Mouse (Mus musculus): ENCODE measurements at regions not wholly inside any gene's neighbourhood (a gene's known extent, or its start where the extent isn't known, plus 50 kb on each side); places are given as distances from the start of the nearest gene placed in this dataset.
A peak's percentile ranks its signal among the peaks of the same experiment; 100 is the strongest.

DNA sequence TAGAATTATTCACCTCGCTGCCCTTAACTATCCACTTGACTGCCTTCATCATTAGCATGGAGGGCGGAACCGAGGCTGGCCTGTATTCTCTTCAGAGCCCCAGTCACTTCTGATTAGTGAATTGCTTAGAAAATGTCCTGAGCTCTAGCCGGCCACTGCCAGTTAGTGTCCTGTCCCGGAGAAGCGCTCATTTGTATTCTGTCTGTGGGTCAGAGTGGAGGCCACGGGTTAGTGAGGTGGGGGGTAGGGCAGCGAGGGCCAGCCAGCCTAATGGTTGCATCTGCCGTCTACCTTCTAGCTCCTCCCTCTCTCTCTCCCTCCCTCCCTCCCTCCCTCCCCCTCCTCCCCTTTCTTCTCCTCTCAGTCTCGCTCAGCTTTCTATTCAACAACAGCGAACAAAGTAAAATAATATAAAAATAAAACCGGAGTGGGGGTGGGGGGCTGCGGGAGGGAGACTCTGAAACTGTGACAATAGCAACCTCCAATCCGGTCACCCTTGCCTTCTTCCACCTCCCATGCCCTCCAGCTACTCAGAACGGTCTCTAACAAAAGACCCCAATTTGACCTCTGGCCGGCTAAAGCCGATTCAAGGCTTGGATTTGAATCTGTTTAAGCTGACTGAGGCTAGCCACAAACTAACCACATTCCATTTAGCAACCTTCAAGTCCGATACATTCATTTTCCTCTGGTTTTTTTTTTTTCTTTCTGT lies 155.6 kb upstream of the Klf3 start:
- no peak for DNase-seq (ENCODE audit: low spot score in 2 of 2)

DNA sequence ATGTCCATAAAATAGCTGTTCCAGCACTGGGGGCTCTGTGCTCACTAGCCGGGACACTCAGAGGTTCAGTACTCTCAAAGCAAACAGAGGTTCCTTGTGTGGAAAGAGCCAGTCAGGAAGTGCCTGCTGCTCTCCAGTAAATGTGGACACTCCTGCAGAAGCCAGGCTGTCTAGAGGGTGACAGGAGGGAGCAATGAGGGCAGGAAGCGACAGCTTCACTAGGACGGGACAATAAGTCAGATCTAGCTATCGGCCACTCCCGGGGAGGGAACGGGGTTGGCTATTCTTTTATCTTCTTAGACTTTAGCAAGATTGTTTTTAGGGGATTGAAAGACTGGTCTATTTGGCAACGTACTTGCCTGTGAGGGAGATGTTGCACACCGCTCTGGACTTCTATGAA lies 154.7 kb upstream of the Klf3 start:
- no peak for DNase-seq (ENCODE audit: low spot score in 2 of 2)

- peak in 1 of 2 experiments; percentile 56 for DNase-seq (ENCODE audit: low spot score in 2 of 2)
These were observed 151.8 kb upstream of the Klf3 start for GRCm38 (mm10) chr5:64651407-64651806.

- DNase-seq (ENCODE audit: low spot score in 2 of 2): no peak
These were observed 149.4 kb upstream of the Klf3 start for GRCm38 (mm10) chr5:64653764-64654163.

- no peak for DNase-seq (ENCODE audit: low spot score in 2 of 2)
These were observed 147.9 kb upstream of the Klf3 start for GRCm38 (mm10) chr5:64655286-64655685.

GRCm38 (mm10) chr5:64661959-64662358 lies 141.2 kb upstream of the Klf3 start:
- DNase-seq (ENCODE audit: low spot score in 2 of 2): no peak

DNA sequence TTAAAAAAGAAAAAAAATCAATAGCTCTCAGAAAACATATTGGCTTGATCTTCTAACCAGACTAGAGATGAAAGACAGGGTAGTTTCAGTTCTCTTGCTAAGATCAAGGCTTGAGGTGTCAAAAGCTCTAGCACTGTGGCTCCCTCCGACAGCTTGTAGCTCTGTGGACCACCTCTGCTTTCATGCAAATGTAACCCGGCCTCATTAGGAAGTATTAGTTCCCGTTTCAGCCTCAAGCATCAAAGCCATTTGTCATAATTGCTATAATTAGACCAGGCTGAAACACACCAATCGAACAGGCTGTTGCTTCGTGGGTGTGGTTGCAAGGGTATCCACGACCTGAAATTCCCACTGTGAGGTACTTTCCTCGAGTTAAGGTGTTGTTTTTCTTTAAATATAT lies 140.7 kb upstream of the Klf3 start:
- DNase-seq (ENCODE audit: low spot score in 2 of 2): no peak

DNA sequence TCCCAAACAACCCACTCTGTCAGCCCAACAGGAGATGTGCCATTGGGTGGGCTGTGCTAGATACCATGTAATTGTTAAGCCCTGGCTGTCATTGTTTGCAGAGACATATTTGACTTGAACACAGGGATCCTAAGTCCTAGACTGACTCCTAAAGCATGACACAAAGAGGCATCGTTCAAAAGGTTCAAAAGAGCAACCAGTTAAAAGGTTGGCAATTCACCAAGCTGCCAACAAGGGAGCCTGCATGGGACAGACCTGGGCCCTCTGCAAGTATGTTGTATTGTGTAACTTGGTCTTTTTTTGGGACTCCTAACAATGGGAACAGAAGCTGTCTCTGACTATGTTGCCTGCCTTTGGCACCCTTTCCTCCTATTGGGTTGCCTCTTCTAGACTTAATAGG lies 139.4 kb upstream of the Klf3 start:
- DNase-seq (ENCODE audit: low spot score in 2 of 2): no peak

GRCm38 (mm10) chr5:64665064-64665463 lies 138.1 kb upstream of the Klf3 start:
- no peak for DNase-seq (ENCODE audit: low spot score in 2 of 2)

DNA sequence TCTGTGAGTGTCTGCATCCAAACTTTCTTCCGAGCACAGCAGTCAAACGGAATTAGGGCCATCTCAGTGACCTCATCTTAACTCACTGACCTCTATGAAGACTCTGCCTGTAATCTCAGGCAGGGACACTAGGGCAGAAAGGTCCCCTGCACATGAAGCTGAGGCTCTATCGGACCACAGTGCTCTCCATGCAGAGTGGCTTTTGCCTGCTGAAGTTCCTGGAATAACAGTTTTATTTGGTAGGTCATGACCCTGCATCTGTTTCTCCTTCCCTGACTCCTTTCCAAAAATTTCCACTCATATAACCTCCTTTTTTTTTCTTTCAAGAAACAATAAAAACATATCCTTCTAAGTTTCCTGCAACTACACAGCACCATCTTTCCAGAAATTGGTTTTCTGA lies 136.9 kb upstream of the Klf3 start:
- no peak for DNase-seq (ENCODE audit: low spot score in 2 of 2)

GRCm38 (mm10) chr5:64667053-64667452 lies 136.1 kb upstream of the Klf3 start:
- peak in 1 of 2 experiments; percentile 32 for DNase-seq (ENCODE audit: low spot score in 2 of 2)

DNA sequence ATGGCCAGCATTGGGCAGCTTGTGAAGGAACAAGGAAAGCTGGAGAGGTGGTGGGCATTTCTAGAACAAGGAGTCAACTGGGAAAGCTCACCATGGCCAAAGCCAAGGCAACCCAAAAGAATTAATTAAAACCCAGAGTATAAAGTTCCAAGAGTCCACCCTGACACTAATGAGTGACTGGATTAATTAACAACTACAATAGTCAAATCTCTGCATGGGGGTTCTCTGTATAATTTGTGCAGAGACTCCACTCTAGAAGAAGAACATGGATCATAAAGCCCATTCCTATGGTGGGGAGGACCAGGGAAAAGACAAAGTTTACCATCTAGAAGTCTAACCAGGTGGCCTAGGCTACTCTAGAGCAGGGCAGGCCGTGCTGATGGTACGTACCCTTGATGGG lies 129.3 kb upstream of the Klf3 start:
- no peak for DNase-seq (ENCODE audit: low spot score in 2 of 2)

- DNase-seq (ENCODE audit: low spot score in 2 of 2): no peak
These were observed 126.8 kb upstream of the Klf3 start for GRCm38 (mm10) chr5:64676214-64676945.

GRCm38 (mm10) chr5:64676946-64677588 lies 126.1 kb upstream of the Klf3 start:
- DNase-seq (ENCODE audit: low spot score in 2 of 2): no peak

- DNase-seq (ENCODE audit: low spot score in 2 of 2): no peak
These were observed 124.5 kb upstream of the Klf3 start for GRCm38 (mm10) chr5:64678706-64679105.

GRCm38 (mm10) chr5:64679996-64680625 lies 123.1 kb upstream of the Klf3 start:
- DNase-seq (ENCODE audit: low spot score in 2 of 2): no peak

DNA sequence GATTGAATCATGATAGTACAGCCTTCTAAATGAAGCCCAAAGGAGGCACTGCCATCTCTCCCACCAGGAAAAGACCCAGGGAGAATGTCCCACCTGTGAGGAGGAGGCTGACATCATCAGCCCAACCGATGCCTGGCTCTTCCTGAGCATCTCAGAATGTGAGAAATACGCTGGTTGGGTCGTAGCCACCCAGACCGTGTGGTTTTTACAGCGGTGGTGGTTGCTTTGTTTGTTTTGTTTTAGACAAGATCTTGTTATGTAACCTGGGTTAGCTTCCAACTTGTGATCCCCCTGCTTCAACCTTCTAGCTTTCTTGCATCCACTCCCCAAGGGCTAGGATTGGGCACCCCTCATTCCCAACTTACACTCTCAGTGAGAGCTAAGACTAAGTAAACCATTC lies 122.0 kb upstream of the Klf3 start:
- DNase-seq (ENCODE audit: low spot score in 2 of 2): no peak

DNA sequence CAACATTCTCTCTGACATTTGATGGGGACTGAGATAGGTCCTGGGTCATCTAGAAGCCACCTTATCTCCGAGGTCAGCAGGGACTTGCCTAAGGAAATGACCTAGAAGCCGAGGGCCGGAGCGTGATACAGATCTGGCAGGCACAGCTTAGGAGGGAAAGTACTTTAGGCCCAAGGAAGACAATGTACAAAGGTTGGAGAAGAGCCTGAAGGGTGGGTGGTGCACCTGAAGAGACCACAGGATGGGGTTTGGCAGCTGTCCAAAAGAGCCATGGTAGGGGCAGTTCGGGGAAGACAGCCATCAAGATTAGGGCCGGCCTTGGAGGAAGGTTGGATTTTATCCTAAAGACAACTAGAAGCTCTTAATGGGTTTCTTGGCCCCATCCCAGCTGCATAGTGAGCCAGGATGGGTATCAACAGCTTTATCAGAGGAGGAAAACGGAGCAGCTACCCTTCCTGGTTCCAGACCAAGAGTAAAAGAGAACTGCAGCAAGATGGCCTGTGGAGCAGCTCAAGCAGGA lies 120.8 kb upstream of the Klf3 start:
- no peak for DNase-seq (ENCODE audit: low spot score in 2 of 2)

DNA sequence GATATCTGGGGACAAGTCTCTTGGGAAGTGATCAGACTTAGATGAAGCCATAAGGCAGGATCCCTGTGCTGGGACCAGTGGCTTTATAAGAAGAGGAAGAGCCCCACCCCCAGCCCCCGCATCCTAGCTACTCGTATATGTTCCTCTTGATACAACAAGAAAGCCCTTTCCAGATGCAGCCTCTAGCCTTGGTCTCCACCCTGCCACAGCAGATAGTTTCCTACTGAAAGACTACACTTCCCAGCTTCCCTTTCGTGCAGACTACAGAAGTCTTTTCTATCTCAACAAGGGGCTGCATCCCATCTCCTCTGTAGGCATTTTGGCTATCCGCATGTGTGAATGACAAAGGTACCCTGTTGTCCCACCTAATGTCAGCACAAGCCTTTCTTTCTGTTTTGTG lies 119.8 kb upstream of the Klf3 start:
- no peak for DNase-seq (ENCODE audit: low spot score in 2 of 2)

DNA sequence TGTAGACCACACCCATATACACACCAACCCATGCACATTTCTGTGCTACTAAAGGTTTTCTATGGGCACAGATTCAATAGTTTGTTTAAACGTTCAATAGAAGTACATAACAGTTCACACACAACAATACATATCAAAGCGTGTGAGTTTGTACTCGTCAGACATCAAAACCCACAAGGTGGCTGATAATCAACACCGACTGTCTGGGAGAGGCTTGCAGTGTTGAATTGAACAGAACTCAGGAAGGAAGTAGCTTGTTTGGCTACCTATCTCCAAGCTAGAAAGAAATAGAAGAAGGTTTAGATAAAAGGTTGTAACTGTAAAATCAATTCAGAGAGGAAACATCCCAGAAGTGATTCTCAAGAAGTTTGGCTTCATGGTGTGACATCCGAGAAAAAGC lies 118.9 kb upstream of the Klf3 start:
- DNase-seq (ENCODE audit: low spot score in 2 of 2): no peak

DNA sequence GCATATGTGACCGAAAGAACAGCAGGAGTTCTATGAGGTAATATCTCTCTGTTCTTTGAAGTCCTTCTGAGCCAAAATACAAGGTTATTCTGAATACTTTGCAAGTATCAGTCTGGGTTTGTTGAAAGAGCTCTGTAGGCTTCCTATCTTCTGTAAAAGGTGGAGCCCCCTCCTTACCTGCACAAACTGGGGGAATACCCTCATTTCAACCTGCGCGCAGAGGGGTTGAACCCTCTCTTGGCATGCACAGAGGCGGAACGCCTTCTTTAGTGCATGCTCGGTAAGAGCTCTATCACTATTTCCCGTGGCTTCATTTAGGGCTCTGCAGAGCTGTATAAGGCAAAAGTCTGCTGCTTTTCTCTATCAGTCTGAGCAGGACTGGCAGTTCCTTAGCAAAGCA lies 113.0 kb upstream of the Klf3 start:
- no peak for DNase-seq (ENCODE audit: low spot score in 2 of 2)

DNA sequence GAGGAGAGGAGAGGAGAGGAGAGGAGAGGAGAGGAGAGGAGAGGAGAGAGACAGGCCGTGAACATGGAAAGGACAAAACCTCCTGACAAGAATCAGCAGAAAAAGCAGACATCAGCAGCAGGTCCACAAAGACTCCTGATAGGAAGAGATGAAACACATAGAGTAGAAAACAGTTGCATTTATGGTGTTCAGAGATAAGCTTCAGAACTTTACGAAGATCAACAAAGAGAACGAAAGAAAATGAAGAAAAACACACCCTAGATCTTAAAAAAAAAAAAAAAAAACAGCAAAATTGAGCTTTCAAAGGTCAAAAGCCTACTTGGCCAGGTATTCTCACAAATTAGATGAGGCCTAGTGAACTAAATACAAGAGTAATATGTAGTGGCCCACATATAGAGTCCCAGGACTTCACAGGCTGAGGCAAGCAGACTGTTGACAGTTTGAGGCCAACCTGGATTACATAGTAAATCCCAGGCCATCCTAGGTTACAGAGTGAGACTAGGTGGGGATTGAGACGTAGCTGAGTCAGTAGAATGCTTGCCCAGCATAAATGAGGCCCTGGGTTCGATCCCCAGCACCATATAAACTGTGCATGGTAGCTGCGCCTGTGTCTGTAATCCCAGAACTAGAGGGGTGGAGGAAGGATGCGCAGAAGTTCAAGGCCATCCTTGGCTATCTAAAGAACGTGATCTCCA lies 111.6 kb upstream of the Klf3 start:
- no peak for DNase-seq (ENCODE audit: low spot score in 2 of 2)

Data from urinary bladder, adult 18-20 months (tissue).